Mouse (Mus musculus): ENCODE results near the gene Arhgap18. TPM values are rescaled to one million over a fixed set of nuclear protein-coding genes. Genes with fewer than 3 reads are reported as not detected.
A peak's percentile ranks its signal among the peaks of the same experiment; 100 is the strongest.
"Not testable (repeated sequence)": the region's sequence is repeated elsewhere in the genome, so short reads cannot be mapped to it uniquely, and the experiment has no call there.

Arhgap18 gene
- total and polyA plus RNA-seq, 2 experiments from 2014 or later, result 5.3 to 8.3 TPM

DNA sequence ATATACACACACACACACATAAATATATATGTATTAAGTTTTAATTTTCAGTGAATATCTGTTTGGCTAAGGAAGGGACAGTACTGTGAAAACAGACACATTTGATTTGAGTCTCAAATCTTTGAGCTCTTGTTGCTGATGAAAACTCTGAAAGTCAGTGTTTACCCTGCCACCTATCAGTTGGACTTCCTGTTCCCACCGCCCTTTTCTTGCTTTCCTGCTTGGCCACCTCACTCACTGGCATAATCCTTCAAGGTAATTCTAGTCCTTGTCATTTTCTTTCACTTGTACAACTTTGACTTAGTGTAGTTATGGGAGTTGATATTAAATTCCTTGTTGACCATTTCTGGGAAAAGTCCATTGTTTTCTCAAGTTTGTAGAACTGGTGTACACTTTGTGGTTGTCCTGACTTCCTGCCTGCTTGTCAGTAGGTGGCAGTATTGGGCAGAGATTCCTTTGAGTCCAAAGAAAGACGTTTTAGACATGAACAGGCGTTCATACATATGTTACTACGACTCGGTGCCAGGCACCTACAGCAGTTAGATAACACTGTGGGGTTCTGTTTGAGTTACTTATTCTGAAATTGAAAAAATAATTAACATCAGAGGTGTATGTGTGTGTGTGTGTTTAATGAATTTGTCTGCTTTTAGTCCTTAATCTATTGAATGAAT lies 166.2 kb downstream of the Arhgap18 start:
- H3K9me3 ChIP-seq (ENCODE audit: low read length), result no peaks in the 10 kb centered on the region
- 33% methylated on average over 5 of the region's 5 CpGs for WGBS
- H3K9ac ChIP-seq (replicated peaks; ENCODE audit: low read length), result no peak overlapping the region
- H3K36me3 ChIP-seq (ENCODE audit: insufficient read depth, low read length), result no peaks in the 10 kb centered on the region
- TF ChIP-seq CTCF (IDR thresholded peaks at IDR 0.05; ENCODE audit: low read depth), result peak; percentile 82
- H3K4me3 ChIP-seq (ENCODE audit: low read length), result no peak overlapping the region
- ATAC-seq, result peak; percentile 71
- H3K27ac ChIP-seq, result no peak overlapping the region
- no peaks in the 10 kb centered on the region for H3K4me1 ChIP-seq (ENCODE audit: insufficient read depth, low read length)
- H3K4me2 ChIP-seq (ENCODE audit: low read depth, low read length), result no peak overlapping the region
- H3K27me3 ChIP-seq (ENCODE audit: insufficient read depth, low read length), result no peaks in the 10 kb centered on the region
- DNase-seq (ENCODE audit: low spot score), result peak; percentile 81

DNA sequence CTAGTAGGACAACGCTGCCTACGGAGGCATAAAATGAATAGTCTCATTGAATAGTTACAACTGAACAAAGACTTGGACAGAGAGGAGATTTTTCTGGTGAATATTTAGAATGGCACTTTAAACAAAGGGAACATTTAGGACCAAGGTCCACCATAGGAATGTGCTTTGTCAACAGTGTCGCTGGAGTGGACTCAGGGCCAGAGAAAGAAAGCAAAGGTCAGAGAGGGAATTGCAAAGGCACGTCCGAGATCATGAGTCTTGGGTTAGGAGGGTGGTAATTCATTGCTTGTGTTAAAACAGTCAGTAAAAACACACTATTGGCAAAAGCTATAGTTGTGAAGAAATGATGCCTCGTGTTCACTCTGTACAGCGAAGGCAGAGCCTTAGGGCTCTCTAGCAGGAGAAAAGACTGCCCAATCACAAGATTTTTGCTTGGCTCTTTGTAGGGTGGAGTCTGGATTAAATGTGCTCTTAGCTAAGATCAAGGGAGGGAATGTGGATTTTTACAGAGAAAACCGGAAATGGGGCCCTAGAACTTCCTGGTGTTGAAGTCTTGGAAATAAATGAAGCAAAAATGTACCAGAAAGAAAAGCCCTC lies 167.3 kb downstream of the Arhgap18 start:
- Histone ChIP-seq H3K4me2 (ENCODE audit: low read depth, low read length) (no peak overlapping the region), H3K9ac (replicated peaks; ENCODE audit: low read length) (no peak overlapping the region), H3K27me3 (ENCODE audit: insufficient read depth, low read length) (no peaks in the 10 kb centered on the region), H3K27ac (no peak overlapping the region), H3K4me3 (ENCODE audit: low read length) (no peak overlapping the region), H3K9me3 (ENCODE audit: low read length) (no peaks in the 10 kb centered on the region), H3K4me1 (ENCODE audit: insufficient read depth, low read length) (no peaks in the 10 kb centered on the region), H3K36me3 (ENCODE audit: insufficient read depth, low read length) (no peaks in the 10 kb centered on the region)
- 49% methylated on average over 8 of the region's 8 CpGs for WGBS
- ATAC-seq (no peak), DNase-seq (ENCODE audit: low spot score) (no peak)
- TF ChIP-seq CTCF (IDR thresholded peaks at IDR 0.05; ENCODE audit: low read depth), result no peak

DNA sequence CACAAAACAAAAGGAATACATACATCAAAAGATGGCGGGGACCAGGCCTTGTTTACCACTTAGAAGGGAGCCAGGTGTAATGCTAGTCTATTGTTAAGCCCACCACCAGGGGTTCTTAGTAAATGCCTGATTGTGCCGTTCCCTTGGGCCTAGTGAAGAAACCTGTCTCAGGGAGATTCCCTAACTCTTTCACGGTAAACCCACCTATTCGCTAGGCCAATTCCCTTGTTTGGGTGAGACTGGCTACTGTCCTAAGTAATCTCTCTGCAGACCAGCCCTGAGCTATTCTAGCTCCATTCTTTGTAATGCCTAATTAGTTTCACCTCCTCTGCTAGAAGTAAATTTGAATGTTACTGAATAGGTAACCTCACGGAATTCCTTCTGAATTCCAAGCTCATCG lies 182.8 kb downstream of the Arhgap18 start:
- H3K27ac ChIP-seq; H3K9ac ChIP-seq (replicated peaks; ENCODE audit: low read length); H3K27me3 ChIP-seq (ENCODE audit: insufficient read depth, low read length); ATAC-seq; H3K9me3 ChIP-seq (ENCODE audit: low read length); H3K4me3 ChIP-seq (ENCODE audit: low read length); DNase-seq (ENCODE audit: low spot score); H3K4me2 ChIP-seq (ENCODE audit: low read depth, low read length); H3K4me1 ChIP-seq (ENCODE audit: insufficient read depth, low read length); H3K36me3 ChIP-seq (ENCODE audit: insufficient read depth, low read length): not testable (repeated sequence)
- 86% methylated on average over 6 of the region's 6 CpGs for WGBS

DNA sequence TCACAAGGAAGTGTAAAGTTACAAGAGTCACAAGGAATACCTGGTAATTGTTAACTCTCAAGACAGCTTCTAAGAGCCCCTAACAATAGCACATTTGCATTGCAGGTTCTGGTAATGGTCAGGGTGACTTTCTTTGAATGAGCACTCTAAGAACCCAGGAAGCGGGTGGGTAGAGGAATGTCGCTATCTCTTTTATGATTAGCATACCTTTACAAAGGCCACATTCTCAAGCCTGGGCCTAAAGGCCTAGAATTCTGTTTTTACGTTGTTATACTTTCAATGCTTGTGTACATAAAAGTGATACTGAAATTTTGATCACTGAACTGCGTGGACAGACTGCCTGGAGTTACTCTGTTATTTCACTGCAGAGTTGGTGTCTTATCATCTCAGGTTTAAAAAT lies 185.2 kb downstream of the Arhgap18 start:
- H3K36me3 ChIP-seq (ENCODE audit: insufficient read depth, low read length); ATAC-seq: not testable (repeated sequence)
- WGBS, result 83% methylated on average over 4 of the region's 4 CpGs

DNA sequence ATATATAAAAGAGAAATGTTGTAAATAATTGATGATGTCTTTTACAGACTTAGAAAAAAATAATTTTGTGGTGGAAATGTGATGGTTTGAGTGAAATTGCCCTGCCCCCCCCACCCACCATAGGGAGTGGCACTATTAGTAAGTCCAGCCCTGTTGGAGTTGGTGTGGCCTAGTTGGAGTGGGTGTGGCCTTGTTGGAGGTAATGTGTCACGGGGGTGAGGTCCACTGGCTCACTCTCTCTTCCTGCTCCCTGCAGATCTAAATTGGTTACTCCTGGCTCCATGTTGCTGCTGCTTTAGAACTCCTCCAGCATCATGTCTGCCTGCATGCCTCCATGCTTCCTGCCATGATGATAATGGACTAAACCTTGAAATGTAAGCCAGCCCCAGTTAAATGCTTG lies 186.3 kb downstream of the Arhgap18 start:
- no peak for ATAC-seq
- Histone ChIP-seq H3K4me3 (ENCODE audit: low read length) (no peak overlapping the region), H3K4me2 (ENCODE audit: low read depth, low read length) (no peak overlapping the region), H3K27me3 (ENCODE audit: insufficient read depth, low read length) (no peaks in the 10 kb centered on the region), H3K9me3 (ENCODE audit: low read length) (no peaks in the 10 kb centered on the region), H3K9ac (replicated peaks; ENCODE audit: low read length) (no peak overlapping the region), H3K4me1 (ENCODE audit: insufficient read depth, low read length) (no peaks in the 10 kb centered on the region), H3K36me3 (ENCODE audit: insufficient read depth, low read length) (no peaks in the 10 kb centered on the region), H3K27ac (no peak overlapping the region)
- DNase-seq (ENCODE audit: low spot score), result no peak
- WGBS, result 53% methylated on average over 1 of the region's 1 CpGs
- no peak for TF ChIP-seq CTCF (IDR thresholded peaks at IDR 0.05; ENCODE audit: low read depth)

More for the DNA sequence above, 185.2 kb downstream of the Arhgap18 start:
- H3K27ac ChIP-seq; H3K9me3 ChIP-seq (ENCODE audit: low read length); DNase-seq (ENCODE audit: low spot score); H3K9ac ChIP-seq (replicated peaks; ENCODE audit: low read length); H3K4me1 ChIP-seq (ENCODE audit: insufficient read depth, low read length); H3K4me2 ChIP-seq (ENCODE audit: low read depth, low read length); H3K27me3 ChIP-seq (ENCODE audit: insufficient read depth, low read length); H3K4me3 ChIP-seq (ENCODE audit: low read length): not testable (repeated sequence)

DNA sequence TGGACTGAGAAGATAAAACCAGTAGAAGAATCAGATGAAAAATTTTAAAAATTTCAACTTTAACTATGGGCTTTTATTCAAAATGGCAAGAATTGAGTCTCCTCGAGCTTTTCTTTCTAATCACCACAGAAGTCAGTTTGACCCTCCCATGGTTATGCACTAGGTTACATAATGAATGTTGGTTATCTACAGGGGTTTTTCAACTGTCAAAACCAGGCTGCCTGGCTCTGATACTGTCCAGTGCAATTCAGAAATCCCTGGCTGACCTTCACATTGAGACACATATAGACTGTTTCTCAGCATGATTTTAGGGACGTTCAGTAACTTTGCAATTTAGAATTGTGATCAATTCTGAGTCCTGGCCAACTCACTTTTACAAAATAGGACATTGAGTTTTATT lies 195.1 kb downstream of the Arhgap18 start:
- no peaks in the 10 kb centered on the region for H3K4me1 ChIP-seq (ENCODE audit: insufficient read depth, low read length)
- no peak for ATAC-seq
- H3K4me2 ChIP-seq (ENCODE audit: low read depth, low read length), result no peak overlapping the region
- H3K4me3 ChIP-seq (ENCODE audit: low read length), result no peak overlapping the region
- no peak overlapping the region for H3K27ac ChIP-seq
- WGBS, result 79% methylated on average over 2 of the region's 2 CpGs
- DNase-seq (ENCODE audit: low spot score), result no peak
- no peak overlapping the region for H3K9ac ChIP-seq (replicated peaks; ENCODE audit: low read length)
- no peaks in the 10 kb centered on the region for H3K27me3 ChIP-seq (ENCODE audit: insufficient read depth, low read length)
- H3K36me3 ChIP-seq (ENCODE audit: insufficient read depth, low read length), result no peaks in the 10 kb centered on the region
- TF ChIP-seq CTCF (IDR thresholded peaks at IDR 0.05; ENCODE audit: low read depth), result no peak
- no peaks in the 10 kb centered on the region for H3K9me3 ChIP-seq (ENCODE audit: low read length)

DNA sequence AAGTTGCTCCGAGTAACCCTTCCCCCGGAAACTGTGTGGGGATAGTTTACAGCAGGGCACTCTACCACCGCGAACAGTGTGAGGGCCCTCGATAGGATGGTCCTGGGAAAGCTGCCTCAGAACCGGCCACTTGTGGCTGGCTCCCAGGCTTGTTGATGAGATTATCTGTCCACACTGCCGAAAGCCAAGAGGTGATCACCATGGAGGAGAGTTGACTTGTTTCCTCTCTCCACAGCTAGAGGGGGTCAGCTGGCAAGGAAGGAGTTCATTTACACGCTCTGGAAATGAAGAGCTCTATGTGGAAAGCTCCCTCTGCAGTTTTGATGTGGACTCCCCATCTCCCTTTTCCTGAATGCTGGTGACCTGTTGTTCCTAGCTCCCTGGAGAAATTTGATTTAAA lies 196.4 kb downstream of the Arhgap18 start:
- no peak overlapping the region for H3K27ac ChIP-seq
- 75% methylated on average over 8 of the region's 8 CpGs for WGBS
- TF ChIP-seq CTCF (IDR thresholded peaks at IDR 0.05; ENCODE audit: low read depth), result no peak
- no peaks in the 10 kb centered on the region for H3K27me3 ChIP-seq (ENCODE audit: insufficient read depth, low read length)
- ATAC-seq, result no peak
- no peak overlapping the region for H3K9ac ChIP-seq (replicated peaks; ENCODE audit: low read length)
- H3K9me3 ChIP-seq (ENCODE audit: low read length), result no peaks in the 10 kb centered on the region
- no peaks in the 10 kb centered on the region for H3K36me3 ChIP-seq (ENCODE audit: insufficient read depth, low read length)
- no peak overlapping the region for H3K4me3 ChIP-seq (ENCODE audit: low read length)
- no peak overlapping the region for H3K4me2 ChIP-seq (ENCODE audit: low read depth, low read length)
- DNase-seq (ENCODE audit: low spot score), result peak; percentile 3
- no peaks in the 10 kb centered on the region for H3K4me1 ChIP-seq (ENCODE audit: insufficient read depth, low read length)

All from hindbrain, postnatal 0 days (tissue).